Mouse (Mus musculus) gastrocnemius, adult 2 months (tissue): ENCODE results near the gene Mrtfa. TPM values are rescaled to one million over a fixed set of nuclear protein-coding genes. Genes with fewer than 3 reads are reported as not detected.

ENCODE experiments used
- DNase-seq: peaks from one replicate; pipeline ENCODE4 v3.0.0; 2022
- H3K27ac ChIP-seq: fragments of 200-600 bp; 2 replicates; pipeline ENCODE4 v1.8.1; 2022; ENCODE audit warnings: mild to moderate bottlenecking
- H3K4me3 ChIP-seq: fragments of 200-600 bp; 2 replicates; pipeline ENCODE4 v1.8.1; 2022; ENCODE audit warnings: mild to moderate bottlenecking, moderate library complexity
- CTCF ChIP-seq: fragments of 200-600 bp; IDR thresholded peaks from 2 replicates; pipeline ENCODE4 v1.8.1; 2022; ENCODE audit warnings: antibody characterized with exemption, mild to moderate bottlenecking, moderate library complexity
- intact Hi-C: fragments of 180-260 bp; cut with DNase I; formaldehyde crosslinking; loops from one replicate; pipeline ENCODE4 v1.15.1; 2025
- total RNA-seq, 2 experiments: library from RNA; stranded (reverse); gene quantifications; 2 replicates each; pipeline ENCODE4 v1.2.3; 2021

Mrtfa gene
- total RNA-seq, 2 experiments from 2014 or later: 18.8 to 28.1 TPM

DNA sequence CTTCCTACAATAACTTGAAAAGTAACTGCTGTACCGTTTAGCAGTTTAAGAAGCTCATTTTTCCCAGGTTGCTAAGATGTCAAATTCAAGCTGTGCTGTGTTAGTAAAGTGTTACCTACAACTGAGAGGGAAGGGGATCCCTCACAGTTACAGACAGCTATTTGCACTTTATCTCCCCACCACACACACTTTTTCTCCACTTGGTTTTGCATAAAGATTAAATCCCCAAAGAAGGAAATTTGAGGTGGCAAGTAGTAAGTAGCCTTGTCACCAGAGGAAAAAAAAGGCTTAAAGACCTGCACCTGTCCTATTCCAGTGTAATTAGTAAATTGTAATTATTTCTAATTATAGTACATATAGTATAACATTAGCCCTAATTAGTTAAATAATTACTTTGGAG, 193.5 kb downstream of the Mrtfa start:
- TF ChIP-seq CTCF: no peak
- Histone ChIP-seq H3K4me3 (no peak overlapping the region), H3K27ac (no peak overlapping the region)
- intact Hi-C loops: no loop called here
- no peak for DNase-seq

DNA sequence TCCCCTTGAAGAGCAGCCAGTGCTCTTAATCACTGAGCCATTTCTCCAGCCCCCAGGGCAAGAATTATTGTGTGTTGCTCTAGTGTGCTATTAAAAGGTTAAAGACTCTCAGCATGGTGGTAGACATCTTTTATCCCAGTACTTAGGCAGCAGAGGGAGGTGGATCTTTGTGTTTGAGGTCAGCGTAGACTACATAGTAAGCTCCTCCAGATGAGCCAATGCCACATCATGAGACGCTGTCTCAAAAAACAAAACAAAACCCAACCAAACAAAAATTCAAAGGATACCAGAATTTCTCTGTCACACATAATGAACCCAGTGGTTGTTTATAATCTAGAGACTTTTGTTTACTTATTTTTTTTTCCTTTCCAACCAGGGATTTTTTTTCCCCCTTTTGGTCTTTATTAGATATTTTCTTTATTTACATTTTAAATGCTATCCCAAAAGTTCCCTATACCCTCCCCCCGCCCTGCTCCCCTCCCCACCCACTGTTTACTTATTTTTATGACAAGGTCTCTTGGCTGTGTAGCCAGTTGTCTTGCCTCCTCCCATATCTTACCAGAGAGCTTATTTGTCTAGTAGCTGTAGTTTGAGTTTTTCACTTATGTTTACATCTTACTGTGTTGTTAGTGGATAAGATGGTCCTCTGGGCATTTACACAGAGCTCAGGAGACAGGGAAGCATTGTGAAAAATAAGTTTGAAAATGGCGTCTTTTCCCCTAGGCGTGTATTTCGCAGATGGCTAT, 194.3 kb downstream of the Mrtfa start:
- no peak for DNase-seq
- no peak overlapping the region for H3K27ac ChIP-seq
- H3K4me3 ChIP-seq: no peak overlapping the region
- TF ChIP-seq CTCF: no peak
- intact Hi-C loops: no loop called here

DNA sequence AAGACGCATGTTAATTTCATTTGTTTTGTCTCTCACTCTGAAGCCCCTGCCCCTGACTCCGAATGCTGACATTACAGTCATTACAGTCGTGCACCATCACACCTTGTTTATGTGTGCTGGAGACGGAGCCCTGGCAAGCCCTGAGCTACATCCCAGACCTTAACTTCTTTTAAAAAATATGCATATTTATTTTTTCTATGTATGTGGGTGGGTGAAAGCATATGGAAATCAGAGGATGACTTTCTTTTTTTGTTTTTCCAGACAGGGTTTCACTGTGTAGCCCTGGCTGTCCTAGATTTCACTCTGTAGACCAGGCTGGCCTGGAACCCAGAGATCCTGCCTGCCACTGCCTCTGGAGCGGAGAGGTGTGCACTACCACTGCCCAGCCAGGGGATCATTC, 195.6 kb downstream of the Mrtfa start:
- Histone ChIP-seq H3K4me3 (no peak overlapping the region), H3K27ac (no peak overlapping the region)
- intact Hi-C loops: no loop called here
- no peak for TF ChIP-seq CTCF
- DNase-seq: no peak

DNA sequence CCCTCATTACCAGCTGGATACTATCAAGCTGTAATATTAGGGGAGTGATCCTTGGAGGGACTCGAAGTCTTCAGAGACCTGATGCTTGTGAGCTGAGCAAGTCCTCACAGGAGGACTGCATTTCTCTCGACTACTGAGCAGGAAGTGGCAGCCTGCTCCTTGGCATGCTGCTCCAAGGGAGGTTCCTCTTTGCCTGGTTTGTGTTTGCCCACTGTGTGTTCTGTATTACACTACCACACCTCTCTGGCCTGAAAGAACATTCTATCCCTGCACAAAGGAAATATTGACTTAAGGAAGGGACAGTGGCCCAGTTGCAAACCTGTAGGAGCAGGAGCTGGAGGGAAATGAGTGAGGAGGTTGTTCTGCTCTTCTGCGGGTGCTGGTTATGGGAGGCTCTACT, 200.8 kb downstream of the Mrtfa start:
- H3K4me3 ChIP-seq: no peak overlapping the region
- DNase-seq: peak; percentile 14
- intact Hi-C loops: no loop called here
- H3K27ac ChIP-seq: no peak overlapping the region
- no peak for TF ChIP-seq CTCF

DNA sequence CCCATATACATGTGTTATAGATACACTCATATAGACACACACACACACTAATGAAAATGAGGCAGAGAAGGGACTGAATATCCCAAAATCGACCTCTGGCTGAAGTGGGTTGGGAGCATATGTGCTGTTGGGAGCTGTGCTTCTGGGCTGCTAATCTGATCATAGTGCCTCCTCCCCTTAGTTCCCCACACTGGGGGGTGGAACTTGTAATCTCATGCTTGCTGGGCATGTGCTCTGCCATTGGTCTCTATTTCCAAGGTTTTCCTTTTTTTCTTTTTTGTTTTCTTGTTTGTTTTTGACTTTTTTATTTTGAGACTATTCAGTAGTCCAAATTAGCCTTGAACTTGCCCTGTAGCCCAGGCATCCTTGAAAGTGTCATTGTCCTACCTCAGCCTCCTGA, 202.2 kb downstream of the Mrtfa start:
- TF ChIP-seq CTCF: no peak
- H3K27ac ChIP-seq: no peak overlapping the region
- no peak overlapping the region for H3K4me3 ChIP-seq
- intact Hi-C loops: no loop called here
- DNase-seq: no peak

DNA sequence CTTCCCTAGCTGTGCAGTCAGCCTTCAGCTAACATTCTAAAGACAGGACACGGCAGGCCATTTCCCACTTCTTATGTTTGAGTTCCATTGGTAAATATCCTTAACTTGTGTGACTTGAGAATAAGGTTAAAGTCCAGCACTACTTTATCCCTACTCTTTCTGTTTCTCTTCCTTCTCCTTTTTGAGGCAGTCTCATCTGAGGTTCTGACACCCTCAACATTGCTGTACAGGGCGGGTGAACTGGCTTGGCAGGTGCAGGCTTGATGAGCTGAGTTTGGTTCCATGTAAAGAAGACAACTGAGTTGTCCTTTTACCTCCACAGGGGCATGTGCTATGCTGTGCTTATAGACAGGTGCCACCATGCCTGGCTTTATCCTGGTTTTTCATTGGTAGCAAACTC, 207.3 kb downstream of the Mrtfa start:
- H3K4me3 ChIP-seq: no peak overlapping the region
- intact Hi-C loops: no loop called here
- no peak overlapping the region for H3K27ac ChIP-seq
- DNase-seq: no peak
- no peak for TF ChIP-seq CTCF

DNA sequence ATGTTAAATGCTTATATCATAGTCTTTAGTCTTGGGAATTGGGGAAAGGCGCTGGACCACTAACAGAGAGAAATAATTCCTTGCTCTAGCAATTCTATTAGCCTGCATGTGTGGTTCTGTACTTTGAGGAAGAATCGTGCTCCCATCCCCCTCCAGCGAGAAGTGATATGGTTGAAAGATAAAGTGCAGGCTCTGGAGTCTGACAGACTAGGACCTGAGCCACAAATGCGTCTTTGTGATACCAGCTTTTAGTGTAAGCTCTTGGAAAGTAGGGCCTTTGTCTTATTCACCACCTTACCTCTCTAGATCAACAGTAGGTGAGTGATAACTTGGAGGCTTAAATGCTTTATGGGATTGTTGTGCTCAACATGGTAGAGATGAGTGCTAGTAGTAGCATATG, 209.4 kb downstream of the Mrtfa start:
- intact Hi-C loops: no loop called here
- Histone ChIP-seq H3K4me3 (no peak overlapping the region), H3K27ac (no peak overlapping the region)
- no peak for TF ChIP-seq CTCF
- DNase-seq: no peak

DNA sequence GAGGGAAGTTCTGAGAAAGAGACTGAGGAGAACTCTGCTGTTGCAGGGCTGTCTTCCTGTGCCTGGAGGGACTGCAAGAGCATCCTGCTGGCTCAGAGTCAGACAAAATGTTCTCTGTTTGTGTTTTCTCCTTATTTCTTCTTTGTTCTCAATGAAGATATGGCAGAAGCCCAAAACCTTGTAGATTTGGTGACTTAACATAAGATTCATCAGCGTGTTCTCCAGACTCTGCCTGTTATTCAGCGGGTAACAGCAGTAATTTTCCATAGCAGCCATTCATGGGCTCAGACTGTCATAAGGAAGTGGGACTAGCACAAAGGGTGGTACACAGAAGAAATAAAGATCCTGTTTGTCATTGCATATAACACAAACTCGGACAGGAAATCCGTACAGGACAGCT, 210.9 kb downstream of the Mrtfa start:
- Histone ChIP-seq H3K4me3 (no peak overlapping the region), H3K27ac (no peak overlapping the region)
- no peak for TF ChIP-seq CTCF
- intact Hi-C loops: no loop called here
- no peak for DNase-seq

DNA sequence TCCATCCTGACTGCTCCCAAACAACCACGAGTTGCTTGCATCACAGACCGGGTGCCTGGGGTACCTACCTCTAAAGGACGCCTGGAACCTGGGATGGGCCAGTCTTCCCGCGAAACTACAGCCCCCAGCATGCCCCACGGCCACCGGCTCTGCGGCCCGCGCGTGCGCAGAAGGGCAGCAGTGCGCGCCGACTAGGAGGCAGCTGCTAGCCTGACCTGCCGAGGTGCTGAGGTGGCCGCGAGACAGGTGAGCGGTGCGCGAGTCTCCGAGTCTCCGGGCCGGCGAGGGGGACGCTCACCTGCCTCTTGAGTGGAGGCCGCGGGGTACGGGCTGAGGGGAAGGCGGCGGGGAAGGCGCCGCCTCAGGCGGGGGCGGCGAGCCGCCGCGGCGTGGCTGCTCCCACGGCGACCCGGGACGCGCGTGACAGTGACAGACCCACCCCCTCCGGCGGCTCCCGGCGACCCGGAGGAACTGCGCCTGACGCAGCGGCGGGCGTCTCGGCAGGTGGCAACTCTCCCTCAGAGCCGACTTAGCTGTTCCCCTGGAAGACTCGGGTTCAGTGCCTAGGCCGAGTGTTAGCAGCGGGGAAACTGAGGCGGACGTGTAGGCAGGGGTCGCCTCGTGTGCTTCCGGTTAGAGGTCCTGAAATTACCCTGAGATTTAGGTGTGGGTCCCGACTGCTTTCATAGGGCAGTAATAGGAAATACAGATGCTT, 212.8 kb downstream of the Mrtfa start, which contains the start of gene Sgsm3:
TSS of gene Sgsm3 (plus strand) at position 146 of the 715 bp plus-strand sequence.
- intact Hi-C loops: no loop called here
- no peak for TF ChIP-seq CTCF
- DNase-seq: peak; percentile 92
- peak within 1 kb of the TSS; percentile 90 for H3K27ac ChIP-seq
- H3K4me3 ChIP-seq: peak within 1 kb of the TSS; percentile 98

DNA sequence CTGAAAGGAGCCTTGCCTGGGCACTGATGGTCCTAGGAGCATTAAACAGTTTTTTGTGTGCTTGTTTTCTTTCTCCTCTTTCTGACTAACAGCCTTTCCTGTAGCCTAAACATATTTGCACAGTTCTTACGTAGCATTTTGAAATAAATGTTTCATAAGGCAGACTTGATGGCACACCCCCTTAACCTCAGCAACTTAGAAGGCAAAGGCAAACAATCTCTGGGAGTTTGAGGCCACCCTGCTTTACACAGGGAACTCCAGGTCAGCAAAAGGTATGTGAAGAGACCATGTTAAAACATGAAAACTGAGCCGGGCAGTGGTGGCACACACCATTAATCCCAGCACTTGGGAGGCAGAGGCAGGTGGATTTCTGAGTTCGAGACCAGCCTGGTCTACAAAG, 214.9 kb downstream of the Mrtfa start:
- Histone ChIP-seq H3K4me3 (no peak overlapping the region), H3K27ac (no peak overlapping the region)
- intact Hi-C loops: no loop called here
- DNase-seq: no peak
- no peak for TF ChIP-seq CTCF

DNA sequence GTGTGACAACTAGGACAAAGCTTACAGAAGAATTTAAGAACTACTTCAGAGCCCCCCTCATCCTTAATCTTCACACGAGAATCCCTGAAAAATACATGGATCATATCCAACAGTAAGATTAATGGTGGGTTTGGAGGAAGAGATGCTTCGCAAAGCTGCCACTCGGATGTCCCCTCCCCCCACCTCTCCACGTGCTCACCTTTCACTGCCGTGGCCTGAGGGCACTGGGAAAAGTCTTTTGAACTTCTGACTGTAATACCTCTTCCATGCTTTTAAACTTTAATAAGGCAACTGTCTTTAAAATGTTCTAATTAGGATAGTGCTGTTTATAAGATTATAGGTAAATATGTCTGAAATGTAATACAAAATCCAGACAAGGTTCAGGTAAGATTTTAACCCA, 216.2 kb downstream of the Mrtfa start:
- no peak overlapping the region for H3K4me3 ChIP-seq
- no peak for TF ChIP-seq CTCF
- intact Hi-C loops: no loop called here
- H3K27ac ChIP-seq: no peak overlapping the region
- DNase-seq: no peak

DNA sequence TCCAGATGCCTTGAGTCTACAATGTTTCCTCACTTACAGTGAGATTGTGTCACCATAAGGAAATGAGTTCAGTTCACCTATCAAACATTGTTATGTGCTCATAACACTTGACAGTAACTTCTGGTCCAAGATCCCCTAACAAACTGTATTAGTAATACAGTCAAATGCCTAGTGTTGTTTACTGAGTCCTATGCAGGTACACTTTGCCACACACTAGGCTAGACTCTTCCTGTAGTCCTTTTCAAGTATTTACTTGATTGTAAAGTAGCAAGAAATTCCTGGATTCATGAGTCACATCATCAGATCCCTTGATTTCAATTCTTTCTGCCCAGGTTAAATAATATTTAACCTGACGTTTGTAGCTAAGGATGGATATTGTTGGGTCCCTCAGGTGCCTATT, 221.2 kb downstream of the Mrtfa start:
- intact Hi-C loops: no loop called here
- TF ChIP-seq CTCF: no peak
- Histone ChIP-seq H3K27ac (no peak overlapping the region), H3K4me3 (no peak overlapping the region)
- DNase-seq: no peak

Other genes starting within 250 kb of the Mrtfa start
- gene Adsl, start 242.3 kb downstream of the Mrtfa start, total RNA-seq: 100 to 1,000 TPM; 173 to 178 TPM
- gene Sgsm3, start 213.0 kb downstream of the Mrtfa start, total RNA-seq: 10 to 100 TPM; 16.9 to 20.4 TPM
- gene Mchr1, start 44.7 kb upstream of the Mrtfa start, total RNA-seq: 1 to 10 TPM; 3.2 to 5.5 TPM
- 10 to 100 TPM in 1 of 2 experiments, 1 to 10 TPM in 1; 8.7 to 10.8 TPM for gene Slc25a17, start 170.1 kb upstream of the Mrtfa start, total RNA-seq
- 100 to 1,000 TPM in 1 of 2 experiments, 10 to 100 TPM in 1; 86.8 to 114 TPM for gene St13, start 209.3 kb upstream of the Mrtfa start, total RNA-seq
- gene Xpnpep3, start 209.4 kb upstream of the Mrtfa start, total RNA-seq: 1 to 10 TPM; 4.8 to 7.4 TPM
- gene Dnajb7, start 217.5 kb upstream of the Mrtfa start, total RNA-seq: not detected